Mouse (Mus musculus) duodenum, adult 2 months (tissue): Measurements from ENCODE around the gene Flnc. TPM values are rescaled to one million over a fixed set of nuclear protein-coding genes. Genes with fewer than 3 reads are reported as not detected.

ENCODE experiments used
- polyA plus RNA-seq: library from polyadenylated mRNA; depleted of rRNA; stranded (reverse); fragments of >200 nt; gene quantifications from 2 replicates; pipeline ENCODE4 v1.2.3, GENCODE M21; 2012; ENCODE audit warnings: low replicate concordance; rRNA removed

The Flnc gene
- 4.8 and 9.1 TPM in 2 replicates for polyA plus RNA-seq

GRCm38 (mm10) chr6:29433038-29433803 lies at the start of gene Flnc:
TSS of gene Flnc (plus strand) at chr6:29433256.

GRCm38 (mm10) chr6:29388052-29388518 lies 45.0 kb upstream of the Flnc start, which contains the start of gene Opn1sw:
TSS of gene Opn1sw (minus strand) at chr6:29388468.

GRCm38 (mm10) chr6:29395910-29396713 lies 36.9 kb upstream of the Flnc start, which contains the start of gene Ccdc136:
TSS of gene Ccdc136 (plus strand) at chr6:29396309.

GRCm38 (mm10) chr6:29467583-29468354 lies 34.7 kb downstream of the Flnc start, which contains the start of gene Atp6v1f:
TSS of gene Atp6v1f (plus strand) at chr6:29467718.

GRCm38 (mm10) chr6:29471137-29471536 lies 38.1 kb downstream of the Flnc start, which contains the start of gene Atp6v1fnb:
TSS of gene Atp6v1fnb (plus strand) at chr6:29471437.

GRCm38 (mm10) chr6:29507447-29508309 lies 74.6 kb downstream of the Flnc start, which contains the start of gene Kcp:
TSS of gene Kcp (minus strand) at chr6:29507952.

Other genes starting within 250 kb of the Flnc start
- gene Impdh1, start 216.9 kb upstream of the Flnc start, polyA plus RNA-seq: 21.2 and 36.2 TPM in 2 replicates
- 5.1 and 22.3 TPM in 2 replicates for gene Hilpda, start 160.8 kb upstream of the Flnc start, polyA plus RNA-seq
- gene Fam71f2, start 153.7 kb upstream of the Flnc start, polyA plus RNA-seq: 0.39 and 0.56 TPM in 2 replicates
- not detected in 2 replicates for gene Fam71f1, start 114.1 kb upstream of the Flnc start, polyA plus RNA-seq
- 13.7 and 14.7 TPM in 2 replicates for gene Calu, start 85.2 kb upstream of the Flnc start, polyA plus RNA-seq
- not detected in 2 replicates for gene Opn1sw, start 44.8 kb upstream of the Flnc start, polyA plus RNA-seq
- 1.00 and 2.3 TPM in 2 replicates for gene Ccdc136, start 36.9 kb upstream of the Flnc start, polyA plus RNA-seq
- gene Atp6v1f, start 34.5 kb downstream of the Flnc start, polyA plus RNA-seq: 203 and 282 TPM in 2 replicates
- gene Atp6v1fnb, start 38.2 kb downstream of the Flnc start, polyA plus RNA-seq: not detected in 2 replicates
- 5.0 and 7.2 TPM in 2 replicates for gene Kcp, start 74.7 kb downstream of the Flnc start, polyA plus RNA-seq
- gene Irf5, start 93.4 kb downstream of the Flnc start, polyA plus RNA-seq: 11.5 and 15.4 TPM in 2 replicates
- 10.2 and 36.5 TPM in 2 replicates for gene Tnpo3, start 176.6 kb downstream of the Flnc start, polyA plus RNA-seq